Mouse (Mus musculus): ENCODE measurements around the gene Tial1.

Gene Tial1

GRCm38 (mm10) chr7:128461285-128462215 is at the start of gene Tial1:
Gene Tial1, minus strand, starts transcription at chr7:128461717.
- ChIA-PET CTCF (interaction anchor here (0.5 to 3.0 kb wide), 15 partner anchors 7 to 526 kb away, joined by 3 to 17 read pairs (median 4); partner anchors contain the start of gene 9130023H24Rik (in 1 of the 4)), POLR2A (interaction anchor here (0.6 to 4.8 kb wide), 167 partner anchors 9 to 800 kb away, joined by 3 to 54 read pairs (median 5); partner anchors contain the start of genes Bag3 (in 3 of the 4), Inpp5f (in 3 of the 4), Mcmbp (in 3 of the 4) and Fus (in 2 of the 4))

GRCm38 (mm10) chr7:128504091-128504490 is 42.6 kb upstream of the Tial1 start:
- CTCF ChIA-PET: no interaction called here
- POLR2A ChIA-PET: interaction anchor here in 1 of 4 experiments (1.1 to 1.9 kb wide), 4 partner anchors 19 to 43 kb away, joined by 3 to 7 read pairs (median 4); partner anchors contain the start of genes Bag3 and Tial1

GRCm38 (mm10) chr7:128499801-128500200 is 38.3 kb upstream of the Tial1 start:
- POLR2A ChIA-PET: interaction anchor here in 3 of 4 experiments (1.0 to 1.8 kb wide), 11 partner anchors 11 to 43 kb away, joined by 3 to 5 read pairs (median 4); partner anchors contain the start of genes Tial1 (in 3 of the 3) and Bag3 (in 2 of the 3)

GRCm38 (mm10) chr7:128494546-128494945 is 33.0 kb upstream of the Tial1 start:
- POLR2A ChIA-PET: interaction anchor here in 3 of 4 experiments (0.6 to 3.0 kb wide), 7 partner anchors 29 to 116 kb away, joined by 3 to 10 read pairs (median 5); partner anchors contain the start of genes Bag3 (in 2 of the 3) and Tial1 (in 2 of the 3)
- CTCF ChIA-PET: no interaction called here

More at GRCm38 (mm10) chr7:128499801-128500200, 38.3 kb upstream of the Tial1 start:
- CTCF ChIA-PET: interaction anchor here in 1 of 4 experiments (1.3 kb wide), 1 partner anchor 26 kb away, joined by 3 read pairs; no protein-coding TSS in a partner anchor

GRCm38 (mm10) chr7:128488986-128489385 is 27.5 kb upstream of the Tial1 start:
- ChIA-PET POLR2A (interaction anchor here in 3 of 4 experiments (0.6 to 2.6 kb wide), 19 partner anchors 11 to 1194 kb away, joined by 3 to 15 read pairs (median 4); partner anchors contain the start of genes Bag3 (in 3 of the 3), Tial1 (in 3 of the 3) and Inpp5f (in 1 of the 3)), CTCF (interaction anchor here in 2 of 4 experiments (0.5 to 1.1 kb wide), 3 partner anchors 9 to 27 kb away, joined by 3 to 4 read pairs (median 3); partner anchors contain the start of gene Tial1 (in 1 of the 2))

GRCm38 (mm10) chr7:128474322-128474721 is 12.8 kb upstream of the Tial1 start:
- CTCF ChIA-PET: interaction anchor here (0.5 to 2.1 kb wide), 29 partner anchors 10 to 664 kb away, joined by 3 to 16 read pairs (median 3); partner anchors contain the start of genes Tial1 (in 3 of the 4) and Bag3 (in 1 of the 4)
- POLR2A ChIA-PET: interaction anchor here in 3 of 4 experiments (0.6 to 3.6 kb wide), 9 partner anchors 10 to 214 kb away, joined by 3 to 39 read pairs (median 4); partner anchors contain the start of genes Bag3 (in 2 of the 3) and Tial1 (in 2 of the 3)

- POLR2A ChIA-PET: interaction anchor here (0.6 to 4.8 kb wide), 85 partner anchors 9 to 1292 kb away, joined by 3 to 54 read pairs (median 6); partner anchors contain the start of genes 9130023H24Rik (in 2 of the 4), Bag3 (in 2 of the 4), Inpp5f (in 1 of the 4) and Kat8 (in 1 of the 4)
- CTCF ChIA-PET: interaction anchor here (0.5 to 3.0 kb wide), 8 partner anchors 8 to 265 kb away, joined by 3 to 17 read pairs (median 4); no protein-coding TSS in a partner anchor
Measured at GRCm38 (mm10) chr7:128462406-128462805, 889 bp upstream of the Tial1 start.

GRCm38 (mm10) chr7:128460865-128461228 is 670 bp downstream of the Tial1 start:
- ChIA-PET CTCF (interaction anchor here in 3 of 4 experiments (0.6 to 3.0 kb wide), 5 partner anchors 14 to 265 kb away, joined by 4 to 17 read pairs (median 6); no protein-coding TSS in a partner anchor), POLR2A (interaction anchor here in 3 of 4 experiments (1.0 to 4.8 kb wide), 44 partner anchors 9 to 549 kb away, joined by 3 to 39 read pairs (median 7); partner anchors contain the start of genes Bag3 (in 3 of the 3), Inpp5f (in 2 of the 3), Mcmbp (in 2 of the 3) and Kat8 (in 1 of the 3))

- CTCF ChIA-PET: interaction anchor here in 2 of 4 experiments (0.6 to 3.0 kb wide), 2 partner anchors 14 to 155 kb away, joined by 4 to 16 read pairs; no protein-coding TSS in a partner anchor
- POLR2A ChIA-PET: interaction anchor here in 3 of 4 experiments (0.6 to 4.8 kb wide), 27 partner anchors 12 to 916 kb away, joined by 3 to 28 read pairs (median 5); partner anchors contain the start of genes Bag3 (in 2 of the 3), Inpp5f (in 1 of the 3) and Mcmbp (in 1 of the 3)
Measured at GRCm38 (mm10) chr7:128460131-128460864, 1.2 kb downstream of the Tial1 start.

- ChIA-PET CTCF (no interaction called here), POLR2A (interaction anchor here in 3 of 4 experiments (0.7 to 4.8 kb wide), 18 partner anchors 11 to 491 kb away, joined by 3 to 28 read pairs (median 4); partner anchors contain the start of genes Bag3 (in 2 of the 3) and Mcmbp (in 1 of the 3))
Measured at GRCm38 (mm10) chr7:128459791-128460130, 1.8 kb downstream of the Tial1 start.

- ChIA-PET CTCF (interaction anchor here in 1 of 4 experiments (0.6 kb wide), 1 partner anchor 35 kb away, joined by 4 read pairs; no protein-coding TSS in a partner anchor), POLR2A (interaction anchor here in 1 of 4 experiments (1.2 to 1.5 kb wide), 2 partner anchors 18 to 123 kb away, joined by 3 to 4 read pairs; no protein-coding TSS in a partner anchor)
Measured at GRCm38 (mm10) chr7:128458011-128458410, 3.5 kb downstream of the Tial1 start.

GRCm38 (mm10) chr7:128452731-128453130 is 8.8 kb downstream of the Tial1 start:
- POLR2A ChIA-PET: interaction anchor here in 1 of 4 experiments (1.1 to 1.9 kb wide), 2 partner anchors 9 kb away, joined by 3 to 10 read pairs; partner anchors contain the start of gene Tial1
- CTCF ChIA-PET: no interaction called here

- ChIA-PET CTCF (no interaction called here), POLR2A (interaction anchor here in 1 of 4 experiments (1.8 kb wide), 1 partner anchor 21 kb away, joined by 8 read pairs; the partner anchor contains the start of gene Tial1)
Measured at GRCm38 (mm10) chr7:128440584-128440983, 20.9 kb downstream of the Tial1 start.

- ChIA-PET POLR2A (interaction anchor here in 2 of 4 experiments (1.8 to 3.0 kb wide), 3 partner anchors 10 to 23 kb away, joined by 4 to 11 read pairs (median 8); partner anchors contain the start of gene Tial1 (in 2 of the 2)), CTCF (no interaction called here)
Measured at GRCm38 (mm10) chr7:128439251-128439650, 22.3 kb downstream of the Tial1 start.

GRCm38 (mm10) chr7:128438131-128438530 is 23.4 kb downstream of the Tial1 start:
- ChIA-PET POLR2A (interaction anchor here in 2 of 4 experiments (0.6 to 3.0 kb wide), 7 partner anchors 11 to 595 kb away, joined by 3 to 14 read pairs (median 4); partner anchors contain the start of gene Tial1 (in 2 of the 2)), CTCF (interaction anchor here in 2 of 4 experiments (0.6 to 1.0 kb wide), 3 partner anchors 30 to 200 kb away, joined by 3 to 7 read pairs (median 3); partner anchors contain the start of gene 9130023H24Rik (in 1 of the 2))

GRCm38 (mm10) chr7:128433213-128433612 is 28.3 kb downstream of the Tial1 start:
- ChIA-PET CTCF (no interaction called here), POLR2A (interaction anchor here in 1 of 4 experiments (0.9 to 1.6 kb wide), 2 partner anchors 22 to 28 kb away, joined by 4 to 5 read pairs; partner anchors contain the start of gene Tial1)

- CTCF ChIA-PET: no interaction called here
- POLR2A ChIA-PET: interaction anchor here in 2 of 4 experiments (0.9 to 1.6 kb wide), 3 partner anchors 22 to 29 kb away, joined by 3 to 5 read pairs (median 4); partner anchors contain the start of gene Tial1 (in 2 of the 2)
Measured at GRCm38 (mm10) chr7:128432574-128432973, 28.9 kb downstream of the Tial1 start.
